Mouse (Mus musculus): ENCODE results near the gene Gna14.

Gna14 gene

DNA sequence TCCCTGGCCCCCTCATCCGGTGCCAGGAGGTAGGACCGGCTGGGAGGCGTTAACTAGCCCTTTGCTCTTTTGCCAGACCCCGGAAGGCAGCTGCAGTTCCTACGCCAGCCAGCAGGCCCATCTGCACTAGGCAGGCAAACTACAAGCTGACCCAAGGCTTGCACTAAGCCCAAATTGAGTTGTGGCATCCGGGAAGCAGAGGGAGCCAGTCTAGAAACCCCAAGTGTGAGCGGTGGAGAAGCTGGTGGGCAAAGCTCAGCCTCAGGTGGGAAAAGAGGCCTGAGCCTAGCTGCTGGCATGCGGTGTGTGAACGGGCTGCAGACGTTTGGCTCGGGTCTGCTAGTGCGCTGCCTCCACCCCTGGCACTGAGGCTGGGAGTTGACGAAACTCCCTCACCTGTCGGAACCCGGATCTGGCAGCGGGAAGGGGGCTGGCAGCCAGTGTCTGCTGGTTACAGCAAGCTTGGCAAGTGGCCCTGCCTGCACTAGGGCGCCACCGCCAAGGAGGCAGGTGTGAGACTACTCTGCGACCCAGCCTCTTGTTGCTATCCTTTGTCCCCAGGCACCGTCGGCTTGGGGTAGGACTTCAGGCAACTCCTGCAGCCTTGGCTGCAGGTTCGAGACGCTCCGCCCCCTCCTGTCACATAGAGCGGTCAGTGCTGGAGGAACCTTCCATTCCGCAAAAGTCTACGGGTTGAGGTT lies at the start of gene Gna14:
Gna14 (plus strand) TSS at position 232 of the 701 bp plus-strand sequence.
- peak; percentile 71 for DNase-seq (ENCODE audit: low read depth, low spot score)

DNA sequence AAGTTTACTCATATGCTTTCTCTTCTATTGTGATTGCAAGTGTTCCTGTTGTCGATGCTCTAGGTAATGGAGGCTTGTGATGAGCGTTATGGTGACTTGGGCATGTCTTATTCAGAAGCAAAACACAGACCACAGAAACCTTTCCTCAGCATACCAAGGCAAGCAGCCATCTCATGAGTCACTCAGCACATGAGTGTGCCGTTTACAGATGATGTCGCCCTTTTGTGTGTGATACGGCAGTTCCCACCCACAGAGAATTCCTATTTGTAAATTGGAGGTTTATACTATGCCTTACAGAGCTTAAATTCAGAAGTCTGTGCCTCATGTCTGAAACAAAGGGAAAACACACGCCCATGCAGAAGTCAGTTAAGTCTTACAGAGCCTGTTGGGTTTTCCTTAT lies 49.0 kb upstream of the Gna14 start:
- DNase-seq (ENCODE audit: low read depth, low spot score) = no peak

DNA sequence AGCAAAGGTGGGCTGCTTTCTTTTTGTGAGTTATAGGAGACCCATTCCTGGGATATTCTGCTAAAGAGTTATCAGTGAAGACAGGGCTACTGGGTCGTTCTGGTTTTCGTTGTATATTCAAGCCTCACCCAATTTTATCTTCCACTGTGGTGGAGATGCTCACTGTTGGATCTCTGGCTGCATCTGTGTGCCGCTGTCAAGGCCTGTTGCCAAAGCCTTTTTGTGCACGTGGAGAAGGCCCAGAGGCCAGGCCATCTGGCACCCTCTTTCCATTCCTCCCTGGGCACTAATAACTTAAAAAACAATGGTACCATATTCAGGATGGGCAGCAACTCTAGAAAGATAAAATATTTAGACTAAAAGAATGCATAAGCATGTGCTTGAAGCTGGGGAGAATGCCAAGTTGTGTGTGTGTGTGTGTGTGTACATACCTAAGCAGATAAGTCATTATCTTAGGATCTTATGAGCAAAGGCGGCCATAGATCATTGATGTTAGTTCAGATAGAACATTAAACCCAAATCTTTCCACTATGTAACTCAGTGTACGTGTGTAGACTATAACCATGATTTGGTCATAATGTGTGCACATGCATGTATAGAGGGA lies 45.3 kb upstream of the Gna14 start:
- no peak for DNase-seq (ENCODE audit: low read depth, low spot score)

DNA sequence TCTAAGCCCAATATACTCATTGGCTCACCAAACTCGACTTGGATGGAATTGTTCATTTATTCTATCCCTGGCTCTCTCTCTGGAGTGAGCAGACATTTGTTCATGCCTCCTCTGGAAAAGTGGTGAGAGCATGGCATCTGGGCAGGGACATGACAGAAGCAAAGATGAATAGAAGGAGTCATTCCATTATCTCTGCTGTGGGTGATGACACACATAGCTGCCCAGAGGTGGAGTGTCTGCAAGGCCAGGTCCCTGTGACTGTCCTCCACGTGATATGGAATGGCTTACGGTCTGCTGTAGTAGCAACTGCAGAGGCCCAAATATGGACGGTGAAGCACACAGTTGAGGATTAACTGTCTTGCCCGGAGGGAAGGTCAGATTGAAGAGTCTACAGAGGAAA lies 41.2 kb upstream of the Gna14 start:
- DNase-seq (ENCODE audit: low read depth, low spot score) = no peak

DNA sequence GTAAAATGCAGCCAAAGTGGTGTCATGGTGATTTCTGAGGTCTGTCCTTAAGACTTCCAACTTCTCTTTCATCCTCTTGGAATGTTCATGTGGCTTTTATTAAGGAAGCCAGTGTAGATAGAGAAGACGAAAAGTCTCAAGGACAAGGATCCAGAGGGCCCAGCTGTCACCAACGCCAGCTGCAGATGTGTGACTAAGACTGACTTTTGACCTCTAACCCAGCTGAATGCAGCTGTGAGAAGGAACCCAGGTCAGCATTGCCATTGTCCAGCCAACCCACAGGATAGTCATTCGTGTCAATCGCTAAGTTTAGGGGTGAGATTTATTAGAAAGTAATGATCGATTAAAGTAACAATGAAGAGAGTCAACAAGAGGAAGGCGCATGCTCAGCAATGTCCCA lies 32.5 kb upstream of the Gna14 start:
- no peak for DNase-seq (ENCODE audit: low read depth, low spot score)

DNA sequence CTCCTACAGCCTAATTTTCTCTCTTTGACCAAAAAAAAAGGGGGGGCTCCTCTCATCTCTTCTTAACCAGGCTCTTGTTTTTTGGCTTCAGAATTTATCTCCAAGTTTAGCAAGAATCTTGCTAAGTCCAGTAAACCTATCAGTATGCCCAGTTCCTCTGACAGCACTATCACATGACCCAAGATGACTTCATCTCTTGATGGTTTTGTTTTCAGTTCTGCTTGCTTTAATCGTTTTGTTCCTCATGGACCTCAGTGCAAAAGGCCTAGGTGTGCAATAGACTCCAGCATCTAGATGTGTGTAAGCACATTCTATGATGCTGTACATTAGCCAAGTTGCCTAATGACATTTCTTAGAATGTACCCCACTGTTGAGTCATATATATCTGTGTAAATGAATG lies 27.8 kb upstream of the Gna14 start:
- DNase-seq (ENCODE audit: low read depth, low spot score) = no peak

DNA sequence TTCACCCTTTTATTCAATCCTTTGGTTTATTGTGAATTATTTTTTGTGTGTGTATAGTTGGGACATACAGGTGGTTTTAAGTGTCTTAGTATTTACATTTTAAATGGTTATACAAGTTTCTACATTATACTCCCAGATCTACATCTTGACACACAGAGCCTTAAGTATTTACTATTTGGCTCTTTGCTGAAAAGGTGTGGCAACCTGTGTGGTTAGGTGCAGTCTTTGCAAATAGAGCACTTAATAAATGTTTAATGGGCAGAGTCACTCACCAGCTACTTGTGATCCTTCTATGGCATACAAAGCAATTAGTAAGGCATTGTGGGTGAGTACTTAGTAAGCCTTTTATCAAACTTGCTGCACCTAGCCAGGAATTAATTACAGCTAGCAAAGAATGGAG lies 24.3 kb upstream of the Gna14 start:
- no peak for DNase-seq (ENCODE audit: low read depth, low spot score)

DNA sequence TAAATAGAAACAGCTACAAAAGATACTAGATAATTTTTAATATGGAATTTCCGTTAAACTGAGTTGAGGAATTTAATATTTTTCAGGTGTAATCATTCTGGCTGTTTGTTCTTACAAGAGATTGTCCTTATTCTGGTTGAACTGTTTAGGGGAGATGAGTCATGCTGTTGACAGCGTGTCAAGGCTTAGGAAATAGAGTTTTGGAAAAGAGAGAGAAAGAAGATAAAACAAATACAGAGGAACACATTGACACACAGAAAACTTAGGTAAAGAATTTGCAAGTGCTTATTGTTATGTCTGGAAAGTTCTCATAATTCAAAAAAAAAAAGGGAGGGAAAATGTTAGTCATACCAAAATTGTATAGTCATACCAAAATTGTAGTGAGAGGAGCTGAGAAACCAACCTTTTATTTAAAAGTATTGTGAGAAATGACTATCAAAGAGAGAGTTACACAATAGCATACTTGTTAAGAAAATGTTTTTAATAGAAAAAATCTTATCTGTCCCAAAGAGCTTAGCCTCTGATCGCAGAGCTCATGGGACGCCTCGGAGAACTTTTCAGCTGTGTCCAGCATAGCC lies 17.4 kb upstream of the Gna14 start:
- peak; percentile 28 for DNase-seq (ENCODE audit: low read depth, low spot score)

DNA sequence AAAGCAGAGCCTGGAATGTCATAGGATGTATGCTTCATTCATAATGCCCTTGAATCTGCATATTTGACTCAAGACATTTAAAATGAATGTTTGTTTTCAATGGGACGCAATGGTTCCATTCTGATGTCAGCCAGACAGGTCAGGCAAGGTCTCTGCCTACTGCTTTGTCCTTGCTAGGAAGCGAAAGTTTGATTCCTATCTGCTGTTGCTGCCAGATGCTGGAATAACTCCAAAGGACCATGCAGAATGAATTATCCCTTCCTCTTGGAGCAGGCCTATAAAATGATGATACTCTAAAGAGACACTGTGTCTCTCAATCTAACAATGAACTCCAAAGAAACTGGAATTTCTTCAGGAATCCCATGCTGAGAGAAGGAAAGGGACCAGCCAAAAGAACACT lies 10.0 kb upstream of the Gna14 start:
- DNase-seq (ENCODE audit: low read depth, low spot score) = no peak

DNA sequence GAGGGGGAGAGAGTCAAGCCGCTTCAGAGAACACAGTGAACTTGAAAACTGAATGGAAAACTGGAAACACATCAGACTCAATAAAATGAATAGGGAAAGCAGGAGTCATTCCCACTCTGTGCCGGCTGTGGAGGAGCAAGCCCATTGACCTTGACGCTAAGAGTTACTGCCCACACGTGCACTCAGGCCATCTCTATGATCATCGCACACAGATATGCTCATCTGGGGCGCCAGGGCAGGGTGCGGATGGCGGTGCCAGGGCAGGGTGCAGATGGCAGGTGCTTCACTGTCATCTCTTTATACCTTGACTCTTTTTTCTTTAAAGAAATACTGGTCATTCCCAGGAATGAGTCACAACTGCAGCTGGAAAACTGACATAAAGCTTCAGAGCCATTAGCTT lies 4.2 kb upstream of the Gna14 start:
- no peak for DNase-seq (ENCODE audit: low read depth, low spot score)

DNA sequence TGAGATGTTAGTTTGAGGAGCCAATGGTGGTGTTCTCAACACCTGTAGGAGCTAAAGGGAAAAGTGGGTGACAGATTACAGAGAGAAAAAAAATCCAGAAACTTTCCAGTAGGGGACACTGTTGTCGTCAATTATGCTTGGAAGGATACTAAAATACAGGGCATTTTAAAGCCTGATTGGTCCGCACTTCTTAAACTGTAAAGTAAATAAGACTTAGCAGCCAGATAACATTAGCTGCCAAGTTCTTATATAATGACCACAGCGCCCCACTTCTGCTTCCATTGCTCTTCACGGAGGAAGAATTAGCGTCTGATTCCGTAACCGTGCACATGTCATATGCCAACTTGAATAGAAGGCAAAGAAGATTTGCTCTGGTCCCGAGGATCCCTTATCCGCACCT lies 683 bp upstream of the Gna14 start:
- peak; percentile 44 for DNase-seq (ENCODE audit: low read depth, low spot score)

DNA sequence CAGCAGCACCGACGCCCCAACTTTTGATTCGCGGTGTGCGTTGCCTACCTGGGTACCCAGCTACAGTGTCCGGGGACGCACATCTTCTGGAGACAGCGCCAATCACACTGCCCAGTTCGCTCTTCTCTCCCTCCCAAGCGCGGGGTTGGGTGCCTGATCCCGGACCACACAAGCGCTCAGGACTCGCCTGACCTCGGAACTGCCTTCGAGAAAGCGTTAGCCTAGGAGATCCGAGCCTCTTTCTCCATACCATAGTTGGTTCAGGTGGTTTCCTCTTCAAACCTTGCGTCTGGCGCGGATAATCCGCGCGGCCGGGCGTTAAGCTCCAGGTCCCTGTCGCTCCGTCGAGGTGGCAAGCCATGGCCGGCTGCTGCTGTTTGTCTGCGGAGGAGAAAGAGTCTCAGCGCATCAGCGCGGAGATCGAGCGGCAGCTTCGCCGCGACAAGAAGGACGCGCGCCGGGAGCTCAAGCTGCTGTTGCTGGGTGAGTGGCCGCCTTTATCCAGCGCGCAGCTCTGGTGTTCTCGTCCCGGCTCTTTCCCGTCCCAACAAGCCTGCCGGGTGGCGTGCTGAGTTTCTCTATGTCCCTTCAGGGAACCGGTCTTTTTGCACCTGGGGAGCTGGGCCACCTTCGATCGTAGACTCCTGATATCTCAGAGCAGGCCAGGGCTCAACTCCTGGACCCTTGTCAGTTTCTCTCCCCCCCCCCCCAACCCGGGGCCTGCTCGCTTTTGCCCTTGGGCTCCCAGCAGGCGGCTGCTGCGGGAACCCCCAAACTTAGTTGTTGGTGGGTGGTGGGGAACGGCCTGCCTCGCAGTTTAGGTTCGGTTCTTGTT lies 990 bp downstream of the Gna14 start:
- DNase-seq (ENCODE audit: low read depth, low spot score) = peak; percentile 25

DNA sequence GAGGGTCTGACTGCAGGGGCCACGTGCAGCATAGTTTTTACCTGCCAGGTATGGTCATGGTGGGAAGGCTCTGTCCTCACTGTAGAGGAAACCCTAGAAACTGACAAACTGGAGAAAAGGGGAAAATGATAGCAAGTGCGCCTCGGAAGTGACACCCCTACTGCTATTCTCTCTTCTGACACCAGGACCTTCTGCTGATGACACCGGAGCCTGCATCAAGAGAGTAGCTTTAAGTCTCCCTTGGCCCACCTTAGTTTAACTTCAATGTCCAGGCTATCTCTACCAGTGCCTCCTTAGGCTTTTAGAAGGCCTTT lies 1.6 kb downstream of the Gna14 start:
- no peak for DNase-seq (ENCODE audit: low read depth, low spot score)

DNA sequence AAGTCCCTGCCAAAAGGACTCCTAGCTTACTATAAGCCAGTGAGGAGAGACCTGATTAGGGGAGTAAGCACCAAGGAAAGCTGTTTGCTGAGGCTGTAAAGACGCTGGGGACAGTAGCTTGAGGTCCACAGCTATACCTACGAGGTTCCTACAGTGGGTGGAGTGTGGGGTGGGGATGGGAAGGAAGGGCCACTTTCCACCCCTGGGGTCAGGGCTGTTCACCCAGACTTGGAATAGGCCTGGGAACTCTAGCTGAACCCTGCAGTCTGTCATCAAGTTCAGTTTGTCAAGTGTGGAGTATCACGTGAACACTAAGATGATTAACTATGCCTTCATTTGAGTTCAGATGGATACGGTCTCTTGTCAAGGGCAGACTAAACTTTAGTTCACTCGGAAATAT lies 2.3 kb downstream of the Gna14 start:
- no peak for DNase-seq (ENCODE audit: low read depth, low spot score)

DNA sequence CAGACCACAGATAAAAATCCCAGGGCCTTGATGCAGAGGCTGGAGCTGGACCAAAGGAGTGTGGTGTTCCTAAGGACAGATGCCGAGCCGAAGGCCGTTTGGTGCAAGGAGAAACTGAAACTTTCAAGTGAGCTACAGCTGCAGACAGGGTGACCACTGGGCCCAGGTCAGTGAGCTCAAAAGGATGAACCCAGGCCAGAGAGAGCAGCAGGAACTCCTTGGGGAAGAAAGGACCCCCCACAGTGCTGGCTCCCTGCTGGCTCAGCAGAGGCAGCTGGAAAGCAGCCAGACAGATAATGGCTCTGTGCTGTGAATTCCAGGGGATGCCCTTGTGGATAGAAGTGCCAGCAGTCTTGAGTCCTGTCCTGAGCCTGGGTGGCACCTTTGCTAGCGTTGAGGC lies 3.7 kb downstream of the Gna14 start:
- DNase-seq (ENCODE audit: low read depth, low spot score) = no peak

DNA sequence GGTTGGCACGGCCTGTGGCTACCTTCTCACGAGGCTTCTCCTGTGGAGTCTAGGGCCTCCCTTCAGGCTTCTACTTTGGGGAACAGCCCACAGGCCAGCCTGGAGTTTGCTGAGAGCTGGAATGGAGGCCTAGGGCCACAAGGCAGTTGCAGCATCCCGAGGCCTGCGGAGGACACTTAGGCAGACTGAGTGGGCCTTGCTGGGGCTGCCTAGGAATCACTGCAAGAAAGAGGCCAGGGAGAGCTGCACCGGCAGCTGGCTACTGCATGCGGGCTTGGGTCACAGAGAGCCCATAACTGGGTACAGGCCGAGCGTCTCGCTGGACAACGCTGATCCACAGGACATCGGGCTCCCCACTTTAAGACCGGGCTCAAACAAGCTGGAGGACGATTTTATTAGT lies 4.3 kb downstream of the Gna14 start:
- DNase-seq (ENCODE audit: low read depth, low spot score) = no peak

DNA sequence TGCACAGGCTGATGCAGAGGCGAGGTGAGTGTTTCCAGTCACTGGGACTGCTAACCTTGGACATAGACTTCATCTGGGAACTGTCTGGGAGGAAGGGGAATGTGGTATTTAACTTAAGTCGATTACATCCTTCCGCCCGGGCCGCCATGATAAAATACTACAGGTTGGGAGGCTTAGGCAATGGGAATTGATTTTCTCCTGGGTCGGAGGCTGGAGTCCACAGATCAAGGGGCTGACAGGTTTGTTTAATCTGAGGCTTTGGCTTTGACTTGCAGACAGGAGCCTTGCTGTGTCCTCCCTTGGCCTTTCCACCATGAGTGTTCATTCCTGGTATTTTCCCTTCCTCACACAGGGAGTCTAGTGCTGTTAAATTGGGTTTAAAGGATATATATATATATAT lies 5.8 kb downstream of the Gna14 start:
- DNase-seq (ENCODE audit: low read depth, low spot score) = no peak

DNA sequence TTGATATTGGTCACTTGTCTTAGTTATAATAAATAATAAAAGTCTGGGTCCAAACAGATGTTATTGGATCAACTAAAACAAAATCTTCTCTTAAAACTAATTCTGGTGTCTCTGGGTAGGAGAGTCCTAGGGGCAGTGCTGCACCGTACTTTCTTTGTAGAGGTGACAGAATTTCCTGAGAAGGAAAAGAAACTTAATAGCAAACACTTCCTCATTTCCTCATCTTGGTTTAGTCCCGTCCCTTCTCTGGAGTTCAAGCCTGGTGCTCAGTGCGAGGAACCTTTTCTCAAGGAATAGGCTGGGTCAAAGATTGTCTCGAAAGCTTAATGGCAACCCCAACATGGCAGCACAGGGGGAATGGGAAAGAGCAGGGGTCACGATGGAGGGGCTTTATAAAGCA lies 7.8 kb downstream of the Gna14 start:
- DNase-seq (ENCODE audit: low read depth, low spot score) = no peak

DNA sequence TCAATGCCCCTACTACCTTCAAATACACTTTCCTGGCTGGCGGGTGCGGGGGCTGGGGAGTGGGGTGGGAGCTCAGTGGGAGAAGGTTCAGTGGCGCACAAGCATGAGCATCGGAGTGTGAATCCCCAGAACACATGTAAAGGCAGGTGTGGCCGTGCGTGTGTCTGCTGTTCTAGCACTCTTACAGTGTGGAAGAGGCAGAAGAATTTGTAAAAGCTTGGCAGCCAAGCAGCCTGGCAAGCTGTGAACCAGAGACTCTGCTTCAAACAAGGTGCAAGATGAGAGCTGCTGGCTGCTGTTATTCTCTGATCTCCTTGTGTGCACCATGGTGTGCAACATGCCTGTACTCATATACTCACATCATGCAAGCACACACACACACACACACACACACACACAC lies 11.1 kb downstream of the Gna14 start:
- DNase-seq (ENCODE audit: low read depth, low spot score) = no peak

DNA sequence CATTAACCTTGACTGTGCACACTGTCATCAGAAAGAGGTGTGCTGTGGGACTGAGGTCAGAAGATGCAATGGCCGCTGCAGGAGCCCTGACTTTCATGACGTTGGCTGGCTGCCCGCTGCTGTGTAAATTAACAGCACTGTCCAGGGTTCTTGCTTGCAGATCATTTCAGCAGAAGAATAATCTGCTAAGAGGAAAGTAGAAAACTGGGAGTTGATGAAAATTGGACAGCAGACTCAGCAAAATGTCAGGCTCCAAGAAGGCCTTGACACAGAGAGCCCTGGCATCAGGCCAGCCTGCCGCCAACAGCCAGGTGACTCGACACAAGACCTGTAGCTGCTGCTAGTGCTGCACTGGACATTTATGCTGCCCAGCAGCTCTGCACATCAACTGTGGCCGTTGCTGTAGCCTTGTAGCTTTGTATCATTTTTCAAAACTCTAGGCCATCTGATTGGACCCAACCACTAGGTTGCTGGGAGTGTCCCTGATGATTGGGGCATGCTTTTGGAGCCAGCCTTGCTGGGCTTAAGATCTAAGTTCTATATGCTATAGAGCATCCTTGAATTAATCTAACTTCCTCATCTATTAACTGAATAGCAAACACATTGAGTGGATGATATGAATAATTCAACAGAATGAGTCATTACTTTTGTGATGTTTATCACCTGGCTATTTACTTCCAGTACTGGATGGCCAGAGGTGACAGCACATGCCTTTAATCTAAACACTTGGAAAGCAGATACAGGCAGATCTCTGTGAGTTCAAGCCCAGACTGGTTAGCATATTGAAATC lies 12.5 kb downstream of the Gna14 start:
- DNase-seq (ENCODE audit: low read depth, low spot score) = peak; percentile 11

DNA sequence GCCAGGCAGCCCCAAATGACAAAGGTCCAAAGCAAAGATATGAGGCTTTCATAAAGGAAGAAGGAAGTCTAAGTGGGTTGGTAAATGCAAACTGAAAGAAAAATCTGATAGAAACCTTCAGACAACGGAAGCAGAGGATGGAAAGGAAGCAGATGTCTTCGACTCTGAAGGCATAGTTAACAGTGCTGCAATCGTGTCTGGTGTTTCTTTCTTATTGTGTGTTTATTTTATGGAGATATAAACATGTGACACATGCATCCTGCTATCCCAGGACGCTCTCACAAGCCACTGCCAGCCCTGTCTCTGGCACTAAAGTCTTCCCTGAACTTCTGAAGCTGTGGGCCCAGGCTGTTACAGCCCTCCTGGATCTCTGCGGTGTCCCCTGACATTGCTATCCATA lies 13.2 kb downstream of the Gna14 start:
- peak; percentile 34 for DNase-seq (ENCODE audit: low read depth, low spot score)

DNA sequence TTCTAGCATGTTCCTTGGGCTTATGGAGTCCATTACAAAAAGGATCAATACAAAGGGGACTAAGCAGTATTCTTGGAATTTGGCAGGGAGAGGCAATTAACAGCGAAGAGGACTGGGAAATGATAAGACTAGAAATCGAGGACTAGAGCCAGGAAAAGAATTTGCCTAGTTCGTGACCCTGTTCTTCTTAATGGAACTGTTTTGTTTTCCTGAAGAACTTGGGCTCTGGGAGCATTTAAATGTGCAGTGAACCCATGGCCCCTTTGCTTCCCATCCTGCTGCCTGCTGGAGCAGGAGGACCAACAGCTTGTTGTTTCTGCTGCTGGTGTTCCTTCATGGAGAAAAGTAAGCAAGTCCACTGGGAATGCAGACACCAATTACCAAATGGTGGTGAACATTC lies 15.3 kb downstream of the Gna14 start:
- DNase-seq (ENCODE audit: low read depth, low spot score) = no peak

Measured in CD4-positive, CD25-positive, alpha-beta regulatory T cell, adult 2 months (primary cell).